Mouse (Mus musculus) midbrain, postnatal 0 days (tissue): ENCODE results near the gene Isl1. TPM values are rescaled to one million over a fixed set of nuclear protein-coding genes. Genes with fewer than 3 reads are reported as not detected.

Source experiments
- ATAC-seq: fragments of 200-750 bp; cut with Nextera tagmentation; 2 replicates; pipeline ENCODE4 v1.8.0; 2017; ENCODE audit warnings: moderate number of reproducible peaks, mild to moderate bottlenecking, moderate TSS enrichment, moderate library complexity; ENCODE audit not compliant: low FRiP score
- DNase-seq: peaks from one replicate; pipeline ENCODE4 v3.0.0-alpha.2; 2015; ENCODE audit warnings: low spot score
- H3K27ac ChIP-seq: fragments of 300-500 bp; sonication (generic); 2 replicates; pipeline ENCODE4 v1.5.1; 2014; ENCODE audit warnings: low read depth, mild to moderate bottlenecking, low read length, mixed read lengths
- H3K27me3 ChIP-seq: fragments of 300-500 bp; sonication (generic); 2 replicates; pipeline ENCODE4 v1.6.1; 2014; ENCODE audit warnings: low read length, control low read depth, mixed read lengths; ENCODE audit not compliant: insufficient read depth
- H3K36me3 ChIP-seq: fragments of 300-500 bp; sonication (generic); 2 replicates; pipeline ENCODE4 v1.6.1; 2014; ENCODE audit warnings: low read length, control low read depth, mixed read lengths; ENCODE audit not compliant: insufficient read depth
- H3K4me1 ChIP-seq: fragments of 300-500 bp; sonication (generic); 2 replicates; pipeline ENCODE4 v1.6.1; 2014; ENCODE audit warnings: mild to moderate bottlenecking, control low read depth, antibody characterized with exemption, low read length, mixed read lengths; ENCODE audit not compliant: insufficient read depth
- H3K4me2 ChIP-seq: fragments of 300-500 bp; sonication (generic); 2 replicates; pipeline ENCODE4 v1.6.1; 2014; ENCODE audit warnings: low read depth, mild to moderate bottlenecking, low read length, mixed read lengths; ENCODE audit not compliant: poor library complexity, severe bottlenecking
- H3K4me3 ChIP-seq: fragments of 300-500 bp; sonication (generic); 2 replicates; pipeline ENCODE4 v1.5.1; 2014; ENCODE audit warnings: low read depth, mild to moderate bottlenecking, low read length, moderate library complexity
- H3K9ac ChIP-seq: fragments of 300-500 bp; sonication (generic); replicated peaks from 2 replicates; pipeline ENCODE4 v1.6.1; 2014; ENCODE audit warnings: mild to moderate bottlenecking, low read length, moderate library complexity, mixed read lengths; ENCODE audit not compliant: poor library complexity, severe bottlenecking
- H3K9me3 ChIP-seq: fragments of 300-500 bp; sonication (generic); 2 replicates; pipeline ENCODE4 v1.6.1; 2016; ENCODE audit warnings: low read length, control low read depth
- CTCF ChIP-seq: IDR thresholded peaks from 2 replicates; pipeline ENCODE4 v1.5.1; 2016; ENCODE audit warnings: antibody characterized with exemption, mild to moderate bottlenecking
- WGBS: fragments of 180-500 bp; shearing (Covaris S2); extraction: QIAGEN DNeasy Blood & Tissue Kit; methylation state at CpG from one replicate; pipeline ENCODE4 v1.1.7; 2014; 5-methylcytosine and 5-hydroxymethylcytosine counted together
- polyA plus RNA-seq: library from polyadenylated mRNA; unstranded; fragments of >200 nt; fragmentation: Nextera tagmentation; extraction: Ambion mirVana; gene quantifications from 2 replicates; pipeline ENCODE4 v1.2.1, GENCODE M21; 2015
- total RNA-seq: library from RNA; depleted of rRNA; stranded (reverse); fragments of >200 nt; gene quantifications from 2 replicates; pipeline ENCODE4 v1.2.3, GENCODE M21; 2014

Isl1 gene
- total and polyA plus RNA-seq, 2 experiments from 2014 or later, result 12.3 to 25.8 TPM

- WGBS, result under 1% methylated on average over 33 of the region's 33 CpGs
- no peak overlapping the region for H3K9ac ChIP-seq
- H3K4me2 ChIP-seq, result no peak overlapping the region
- TF ChIP-seq CTCF, result no peak
- no peaks in the 10 kb centered on the region for H3K4me1 ChIP-seq
- ATAC-seq, result 0 out of 2 replicates have a peak, but pooled peaks have one; percentile 25
- H3K4me3 ChIP-seq, result no peak overlapping the region
- no peak overlapping the region for H3K27ac ChIP-seq
- DNase-seq, result no peak
- no peaks in the 10 kb centered on the region for H3K9me3 ChIP-seq
- peaks cover 86% of the 10 kb centered on the region for H3K27me3 ChIP-seq
- no peaks in the 10 kb centered on the region for H3K36me3 ChIP-seq
Observed at GRCm38 (mm10) chr13:116297048-116297811, 12.3 kb downstream of the Isl1 start.

GRCm38 (mm10) chr13:116295401-116295800, 14.1 kb downstream of the Isl1 start:
- Histone ChIP-seq H3K4me1 (no peaks in the 10 kb centered on the region), H3K4me2 (no peak overlapping the region), H3K27ac (no peak overlapping the region), H3K36me3 (no peaks in the 10 kb centered on the region), H3K9ac (no peak overlapping the region), H3K4me3 (no peak overlapping the region), H3K9me3 (no peaks in the 10 kb centered on the region), H3K27me3 (peaks cover 75% of the 10 kb centered on the region)
- no peak for TF ChIP-seq CTCF
- 2% methylated on average over 4 of the region's 4 CpGs for WGBS
- DNase-seq (no peak), ATAC-seq (no peak)

GRCm38 (mm10) chr13:116294734-116295133, 14.8 kb downstream of the Isl1 start:
- Histone ChIP-seq H3K36me3 (no peaks in the 10 kb centered on the region), H3K9me3 (no peaks in the 10 kb centered on the region), H3K9ac (no peak overlapping the region), H3K4me2 (no peak overlapping the region), H3K27me3 (peaks cover 71% of the 10 kb centered on the region), H3K27ac (no peak overlapping the region), H3K4me3 (no peak overlapping the region), H3K4me1 (no peaks in the 10 kb centered on the region)
- no peak for DNase-seq
- WGBS, result 2% methylated on average over 6 of the region's 6 CpGs
- no peak for TF ChIP-seq CTCF
- no peak for ATAC-seq

GRCm38 (mm10) chr13:116294151-116294461, 15.4 kb downstream of the Isl1 start:
- Histone ChIP-seq H3K27me3 (peaks cover 64% of the 10 kb centered on the region), H3K4me1 (no peaks in the 10 kb centered on the region), H3K9me3 (no peaks in the 10 kb centered on the region), H3K4me3 (no peak overlapping the region), H3K9ac (no peak overlapping the region), H3K27ac (no peak overlapping the region), H3K4me2 (no peak overlapping the region), H3K36me3 (no peaks in the 10 kb centered on the region)
- ATAC-seq, result no peak
- 2% methylated on average over 11 of the region's 11 CpGs for WGBS
- DNase-seq, result no peak
- TF ChIP-seq CTCF, result no peak

- no peak overlapping the region for H3K4me2 ChIP-seq
- no peak for DNase-seq
- no peaks in the 10 kb centered on the region for H3K4me1 ChIP-seq
- 0 out of 2 replicates have a peak, but pooled peaks have one; percentile 34 for ATAC-seq
- H3K27ac ChIP-seq, result no peak overlapping the region
- H3K4me3 ChIP-seq, result no peak overlapping the region
- 3% methylated on average over 27 of the region's 27 CpGs for WGBS
- H3K9ac ChIP-seq, result no peak overlapping the region
- H3K36me3 ChIP-seq, result no peaks in the 10 kb centered on the region
- no peaks in the 10 kb centered on the region for H3K9me3 ChIP-seq
- TF ChIP-seq CTCF, result no peak
- peaks cover 60% of the 10 kb centered on the region for H3K27me3 ChIP-seq
Observed at GRCm38 (mm10) chr13:116293301-116294150, 16.0 kb downstream of the Isl1 start.

GRCm38 (mm10) chr13:116289655-116290054, 19.8 kb downstream of the Isl1 start:
- no peak for TF ChIP-seq CTCF
- DNase-seq, result no peak
- ATAC-seq, result no peak
- Histone ChIP-seq H3K4me3 (no peak overlapping the region), H3K9ac (no peak overlapping the region), H3K36me3 (no peaks in the 10 kb centered on the region), H3K27me3 (peaks cover 31% of the 10 kb centered on the region), H3K4me2 (no peak overlapping the region), H3K27ac (no peak overlapping the region), H3K4me1 (no peaks in the 10 kb centered on the region), H3K9me3 (no peaks in the 10 kb centered on the region)
- 90% methylated on average over 1 of the region's 1 CpGs for WGBS
